Comparison of ENCODE assay signal across 8 mouse cellular contexts in the genomic region with DNA sequence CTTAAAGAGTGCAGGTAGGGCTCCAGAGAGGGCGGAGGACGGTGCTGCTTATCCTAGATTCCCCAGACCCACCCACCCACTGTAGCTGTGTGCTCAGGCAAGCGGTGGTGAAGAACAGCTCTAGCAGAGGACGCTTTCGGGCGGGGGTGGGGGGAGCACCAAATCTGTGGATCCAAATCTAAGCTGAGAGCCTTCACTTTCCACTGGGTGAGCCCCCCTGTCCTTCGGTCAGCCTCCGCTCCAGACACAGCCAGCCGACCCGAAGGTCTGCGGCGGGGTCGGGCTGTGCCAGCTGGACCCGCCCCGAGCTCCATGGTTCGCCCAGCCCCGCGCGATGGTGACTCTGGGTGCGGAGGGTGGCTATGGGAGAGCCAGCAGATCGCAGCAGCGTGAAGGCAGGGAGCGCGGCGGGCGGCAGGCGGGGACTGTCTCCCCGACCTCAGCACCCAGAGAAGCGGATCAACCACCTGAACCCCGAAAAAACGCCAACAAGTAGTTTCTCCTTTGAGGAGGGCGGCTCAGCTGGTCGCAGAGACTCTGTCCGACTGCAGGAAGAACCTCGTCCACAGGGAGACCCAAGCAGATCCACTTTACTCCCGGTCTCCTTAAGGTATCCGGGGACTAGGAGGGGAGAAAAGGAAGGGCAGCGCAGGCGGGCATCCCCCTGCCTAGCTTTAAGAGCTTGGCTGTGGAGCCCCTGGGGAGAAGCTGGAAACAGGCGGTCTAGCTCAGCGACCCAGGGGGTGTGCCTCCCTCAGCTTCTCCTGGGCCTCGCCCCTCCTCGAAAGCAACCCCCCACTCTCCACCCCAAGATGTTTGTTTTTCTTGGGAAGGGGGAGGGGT. TPM values are rescaled to one million over a fixed set of nuclear protein-coding genes. Genes with fewer than 3 reads are reported as not detected.
A peak's percentile ranks its signal among the peaks of the same experiment; 100 is the strongest.
DNase-seq lines count a peak whose midpoint lies in the region; ATAC-seq lines count a peak whose summit lies in the region.

No protein-coding gene starts in this region.

- H3K36me3 ChIP-seq in hindbrain, embryonic 12.5 days: no peaks in the 10 kb centered on the region
- H3K36me3 ChIP-seq in limb, embryonic 10.5 days: no peaks in the 10 kb centered on the region
- no peaks in the 10 kb centered on the region for H3K36me3 ChIP-seq in midbrain, embryonic 16.5 days (ENCODE audit: control insufficient read depth, insufficient read depth, low read length)

- peak overlapping the region; percentile 65 for H3K9ac ChIP-seq in hindbrain, embryonic 12.5 days
- peak overlapping the region; percentile 85 for H3K9ac ChIP-seq in midbrain, embryonic 16.5 days (ENCODE audit: low read depth, low read length)

- DNase-seq in ovary, postnatal 36 days (ENCODE audit: low spot score): peak; percentile 33
- no peak for DNase-seq in ovary, adult 18-20 months (ENCODE audit: low spot score)
- DNase-seq in embryo, embryonic 9.5 days (ENCODE audit: extremely low spot score): peak; percentile 49
- DNase-seq in limb, embryonic 10.5 days (ENCODE audit: low spot score): peak; percentile 59
- no peak for DNase-seq in spleen, postnatal 14 days (ENCODE audit: low spot score in 2 of 2)
- DNase-seq in MN1 (ENCODE audit: low spot score): no peak

- peak overlapping the region; percentile 52 for H3K4me3 ChIP-seq in hindbrain, embryonic 12.5 days
- H3K4me3 ChIP-seq in limb, embryonic 10.5 days: peak overlapping the region; percentile 57
- H3K4me3 ChIP-seq in midbrain, embryonic 16.5 days (ENCODE audit: low read depth, low read length): peak overlapping the region; percentile 64

- no peak overlapping the region for H3K27ac ChIP-seq in hindbrain, embryonic 12.5 days
- peak overlapping the region; percentile 56; the same call in 1 of the 2 replicates for H3K27ac ChIP-seq in limb, embryonic 10.5 days
- peak overlapping the region; percentile 63 for H3K27ac ChIP-seq in midbrain, embryonic 16.5 days (ENCODE audit: low read length)

- under 1% methylated on average over 43 of the region's 43 CpGs for WGBS in hindbrain, embryonic 12.5 days
- WGBS in limb, embryonic 10.5 days: under 1% methylated on average over 43 of the region's 43 CpGs
- WGBS in midbrain, embryonic 16.5 days: under 1% methylated on average over 43 of the region's 43 CpGs

- H3K27me3 ChIP-seq in hindbrain, embryonic 12.5 days: peaks cover 42% of the 10 kb centered on the region
- peaks cover 71% of the 10 kb centered on the region for H3K27me3 ChIP-seq in limb, embryonic 10.5 days (ENCODE audit: low read depth, poor library complexity, severe bottlenecking)
- H3K27me3 ChIP-seq in midbrain, embryonic 16.5 days (ENCODE audit: control insufficient read depth, insufficient read depth, low read depth, low read length): no peaks in the 10 kb centered on the region; the same call in 1 of the 2 replicates

- peaks cover 20% of the 10 kb centered on the region for H3K4me1 ChIP-seq in hindbrain, embryonic 12.5 days
- H3K4me1 ChIP-seq in limb, embryonic 10.5 days: peaks cover 26% of the 10 kb centered on the region
- 0 out of 2 replicates have a peak, but pooled peaks cover 7% of the 10 kb centered on the region for H3K4me1 ChIP-seq in midbrain, embryonic 16.5 days (ENCODE audit: control insufficient read depth, insufficient read depth, low read length)

- H3K9me3 ChIP-seq in hindbrain, embryonic 12.5 days (replicated peaks): no peaks in the 10 kb centered on the region
- H3K9me3 ChIP-seq in limb, embryonic 10.5 days (replicated peaks): no peaks in the 10 kb centered on the region
- no peaks in the 10 kb centered on the region for H3K9me3 ChIP-seq in midbrain, embryonic 16.5 days (replicated peaks; ENCODE audit: control insufficient read depth, low read length, poor library complexity, severe bottlenecking)

- ATAC-seq in hindbrain, embryonic 12.5 days (ENCODE audit: low FRiP score): peak; percentile 66
- ATAC-seq in midbrain, embryonic 16.5 days: peak; percentile 78

- H3K4me2 ChIP-seq in hindbrain, embryonic 12.5 days (replicated peaks): peak overlapping the region; percentile 95
- H3K4me2 ChIP-seq in midbrain, embryonic 16.5 days (ENCODE audit: low read length): peak overlapping the region; percentile 92

RNA-seq across cellular contexts. Expression of a gene that starts 0.8 kb away (rescaled TPM):
- polyA plus RNA-seq in hindbrain, embryonic 12.5 days (2016; fragmentation: Nextera tagmentation; extraction: Ambion mirVana): 2.3 and 2.7 TPM in 2 replicates
- 0.05 and 0.09 TPM in 2 replicates for polyA plus RNA-seq in limb, embryonic 10.5 days (2016; fragmentation: Nextera tagmentation; extraction: Ambion mirVana)
- polyA plus RNA-seq in midbrain, embryonic 16.5 days (2015; fragmentation: Nextera tagmentation; extraction: Ambion mirVana): 8.5 and 10.2 TPM in 2 replicates

Comparison
In these comparisons a context has a peak if more than half of its experiments do, and no peak if none do; other contexts are left out.
1. DNase-seq: peak in ovary, postnatal 36 days (single experiment), embryo, embryonic 9.5 days (single experiment) and limb, embryonic 10.5 days (single experiment); none in ovary, adult 18-20 months (single experiment), spleen, postnatal 14 days (0 of 2) and MN1 (single experiment).
2. Peak in every context shown above with its lines, with median percentiles within 50 percentile points of each other: H3K4me3 ChIP-seq.